Mouse (Mus musculus) fibroblast of lung, adult 2 months (primary cell): Measurements from ENCODE around the gene S100a2.

Source experiments
- DNase-seq: peaks from one replicate; pipeline ENCODE4 v3.0.0-alpha.2; 2011; ENCODE audit warnings: low read depth

S100a2 gene

DNA sequence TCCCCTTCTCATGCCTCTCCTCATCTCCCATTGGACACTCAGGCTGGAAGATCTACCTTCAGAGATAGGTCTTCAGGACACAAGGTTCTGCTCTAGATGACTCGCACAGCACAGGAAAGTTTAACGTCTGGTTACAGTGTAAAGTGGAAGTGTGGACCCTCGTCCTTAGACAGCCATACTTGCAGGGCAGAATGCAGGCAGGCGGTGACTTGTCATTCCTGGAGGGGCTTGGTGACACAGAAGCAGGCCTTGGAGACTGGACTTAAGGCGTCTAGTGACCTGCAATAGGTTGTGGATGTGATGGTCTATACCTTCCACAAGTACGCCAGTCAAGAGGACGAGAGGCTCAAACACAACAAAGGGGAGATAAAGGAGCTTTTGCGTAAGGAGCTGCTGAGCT is at the start of gene S100a2:
TSS of gene S100a2 (plus strand) at position 301 of the 400 bp plus-strand sequence.
- no peak for DNase-seq

DNA sequence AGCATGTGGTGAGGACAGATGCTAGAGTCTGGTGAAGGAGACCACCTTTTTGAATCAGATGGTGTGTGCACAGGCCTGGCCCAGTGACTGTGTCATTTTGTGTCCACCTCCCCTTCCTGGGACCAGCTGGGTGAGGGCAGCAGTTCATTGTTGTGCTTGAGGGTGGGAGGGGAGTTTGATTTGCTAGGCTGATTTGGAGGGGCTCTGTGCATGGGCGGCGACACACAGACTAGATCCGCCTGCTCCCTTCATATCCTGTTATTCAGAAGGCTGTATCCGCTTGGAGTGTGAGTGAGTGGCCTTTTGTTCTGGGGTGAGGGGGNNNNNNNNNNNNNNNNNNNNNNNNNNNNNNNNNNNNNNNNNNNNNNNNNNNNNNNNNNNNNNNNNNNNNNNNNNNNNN is 49.1 kb upstream of the S100a2 start:
- DNase-seq: no peak

- peak; percentile 59 for DNase-seq
Measured at GRCm38 (mm10) chr3:90549676-90550420, 40.2 kb upstream of the S100a2 start.

- DNase-seq: no peak
Measured at GRCm38 (mm10) chr3:90550421-90550790, 39.6 kb upstream of the S100a2 start.

DNA sequence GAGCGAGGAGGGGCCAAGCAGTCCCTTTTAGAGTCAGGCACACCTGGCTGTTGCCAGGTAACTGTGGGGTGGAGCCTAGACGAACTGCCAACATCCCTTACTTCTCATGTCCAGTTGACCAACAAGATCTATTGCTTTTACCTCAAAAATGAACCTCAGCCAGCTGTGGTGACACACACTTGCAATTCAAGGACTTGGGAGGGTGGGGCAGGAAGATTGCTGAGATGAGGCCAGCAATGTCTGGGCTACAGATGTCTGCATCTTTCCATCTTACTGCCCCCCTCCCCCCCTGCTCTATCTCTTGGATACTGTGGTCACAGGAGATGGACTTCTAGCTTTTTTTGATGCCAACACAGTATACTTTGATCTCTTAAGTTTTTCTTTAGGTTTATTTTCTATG is 37.8 kb upstream of the S100a2 start:
- DNase-seq: no peak

- peak; percentile 79 for DNase-seq
Measured at GRCm38 (mm10) chr3:90555954-90556353, 34.1 kb upstream of the S100a2 start.

DNA sequence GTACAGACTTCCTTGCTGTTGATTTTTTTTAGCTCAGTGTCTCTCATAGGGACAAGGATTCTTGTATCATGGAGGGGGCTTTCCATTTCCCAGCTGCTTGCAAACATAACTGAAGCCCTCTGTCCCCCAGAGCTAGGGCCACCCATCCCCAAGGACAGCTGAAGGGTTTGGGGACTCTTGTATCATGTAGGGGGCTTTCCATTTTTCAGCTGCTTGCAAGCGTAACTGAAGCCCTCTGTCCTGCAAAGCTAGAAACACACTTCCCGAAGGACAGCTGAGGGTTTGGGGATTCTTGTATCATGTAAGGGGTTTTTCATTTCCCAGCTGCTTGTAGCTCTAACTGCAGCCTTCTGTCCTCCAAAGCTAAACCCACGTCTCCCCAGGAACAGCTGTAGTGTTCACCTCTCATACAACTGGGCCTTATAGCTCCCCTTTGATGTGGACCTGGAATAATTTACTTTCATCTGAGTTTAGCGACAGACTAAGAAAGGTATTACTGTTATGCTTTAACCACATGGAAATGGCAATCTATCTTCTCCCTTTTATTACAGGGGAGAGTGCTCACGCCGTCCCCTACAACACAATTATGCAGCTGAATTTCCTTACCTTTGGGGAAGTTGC is 29.9 kb upstream of the S100a2 start, which contains the start of gene S100a3:
TSS of gene S100a3 (plus strand) at position 571 of the 621 bp plus-strand sequence.
- no peak for DNase-seq

DNA sequence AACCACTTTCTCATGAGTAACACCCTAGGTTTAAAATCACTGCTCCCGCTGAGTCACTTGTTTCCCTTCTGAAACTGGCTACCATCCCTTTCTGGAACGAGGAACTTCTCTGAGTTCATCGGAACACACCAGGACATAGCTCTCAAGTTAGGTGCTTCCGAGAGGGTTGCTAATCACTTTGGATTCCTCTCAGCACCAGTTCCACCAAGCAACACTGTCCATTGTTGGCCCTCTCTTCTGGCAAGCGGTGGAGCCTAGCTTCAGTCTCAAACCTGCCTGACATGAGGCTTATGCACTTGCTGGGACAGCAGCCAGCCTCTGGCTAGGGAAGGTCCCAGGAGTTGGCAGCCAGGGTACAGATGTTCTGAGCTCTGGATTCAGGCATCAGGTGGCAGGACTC is 15.4 kb upstream of the S100a2 start:
- peak; percentile 82 for DNase-seq

- no peak for DNase-seq
Measured at GRCm38 (mm10) chr3:90575320-90575719, 14.7 kb upstream of the S100a2 start.

GRCm38 (mm10) chr3:90576351-90577001 is 13.6 kb upstream of the S100a2 start:
- DNase-seq: no peak

- DNase-seq: peak; percentile 80
Measured at GRCm38 (mm10) chr3:90579433-90579832, 10.6 kb upstream of the S100a2 start.

GRCm38 (mm10) chr3:90581141-90581540 is 8.9 kb upstream of the S100a2 start:
- DNase-seq: no peak

GRCm38 (mm10) chr3:90582156-90582555 is 7.9 kb upstream of the S100a2 start:
- DNase-seq: no peak

GRCm38 (mm10) chr3:90582556-90582955 is 7.5 kb upstream of the S100a2 start:
- DNase-seq: no peak

DNA sequence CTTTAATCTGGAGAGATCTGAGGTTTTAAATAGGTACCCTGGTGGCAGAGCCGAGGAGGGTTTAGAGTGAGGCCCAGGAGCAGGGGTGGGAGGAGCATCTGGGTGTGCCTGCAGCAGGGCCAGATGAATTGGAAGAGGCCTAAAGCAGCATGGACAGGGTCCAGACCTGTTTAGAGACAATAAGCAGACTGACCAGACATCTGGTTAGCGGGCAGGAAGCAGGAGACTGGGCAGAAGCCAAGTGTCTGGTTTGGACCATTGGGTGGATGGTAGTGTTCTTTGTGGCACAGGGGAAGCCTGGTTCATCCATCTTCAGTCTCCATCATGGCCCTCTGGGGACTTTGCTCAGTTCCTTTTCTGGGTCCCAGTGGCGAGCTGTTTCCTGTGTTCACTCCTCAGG is 6.2 kb upstream of the S100a2 start:
- DNase-seq: no peak

DNA sequence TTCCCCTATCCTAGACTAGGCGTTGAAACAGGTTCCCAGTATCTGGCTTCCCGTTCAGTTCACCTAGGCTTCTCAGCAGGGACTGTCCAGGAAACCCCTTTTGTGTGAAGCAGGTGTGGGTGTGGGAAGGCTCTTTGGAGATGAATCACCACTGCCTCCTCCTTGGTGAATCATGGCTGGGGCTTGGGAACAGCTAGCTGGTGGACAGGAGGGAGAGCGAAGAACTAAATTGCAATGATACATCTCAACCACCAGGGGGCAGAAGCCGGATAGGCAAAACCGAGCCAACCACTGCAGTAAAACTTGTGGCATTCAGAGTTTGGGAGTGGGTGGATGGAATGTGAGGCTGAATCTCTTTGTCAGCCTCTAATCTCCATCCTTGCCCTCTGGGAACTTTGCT is 4.5 kb upstream of the S100a2 start:
- peak; percentile 87 for DNase-seq

DNA sequence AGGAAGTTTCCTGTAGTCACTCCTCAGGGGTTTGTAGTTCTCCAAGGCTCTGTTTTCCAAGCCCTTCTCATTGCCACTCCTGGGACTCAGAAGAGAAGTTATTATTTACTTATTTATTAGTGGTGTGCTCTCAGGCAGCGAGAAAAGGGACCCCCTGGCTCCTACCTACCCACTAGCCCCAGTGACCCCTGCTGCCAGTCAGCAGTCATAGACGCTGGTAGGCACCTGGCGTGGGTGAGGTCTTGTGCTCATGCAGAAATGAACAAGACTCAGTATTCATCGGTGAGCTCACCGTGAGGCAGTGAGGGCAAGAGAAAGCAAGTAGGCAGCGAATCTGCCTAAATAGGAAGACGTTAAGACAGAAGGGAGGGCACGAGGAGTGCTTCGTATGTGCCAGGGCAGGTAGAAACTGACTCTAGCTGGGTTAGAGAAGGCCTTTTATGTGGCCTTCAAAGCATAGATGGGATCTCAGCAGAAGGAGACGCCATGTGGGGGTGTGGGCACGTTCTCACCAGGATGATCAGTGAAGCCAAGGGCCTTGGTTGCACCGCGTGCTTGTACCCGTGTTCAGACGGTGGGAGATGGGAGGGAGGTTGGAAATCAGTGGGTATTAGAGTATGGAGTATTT is 3.9 kb upstream of the S100a2 start:
- no peak for DNase-seq

- peak; percentile 85 for DNase-seq
Measured at GRCm38 (mm10) chr3:90586906-90587305, 3.1 kb upstream of the S100a2 start.

GRCm38 (mm10) chr3:90587361-90588101 is 2.5 kb upstream of the S100a2 start:
- no peak for DNase-seq

GRCm38 (mm10) chr3:90589390-90589789 is 657 bp upstream of the S100a2 start:
- DNase-seq: no peak

- no peak for DNase-seq
Measured at GRCm38 (mm10) chr3:90594466-90594865, 4.4 kb downstream of the S100a2 start.

- no peak for DNase-seq
Measured at GRCm38 (mm10) chr3:90595556-90595955, 5.5 kb downstream of the S100a2 start.
